Mouse (Mus musculus): ENCODE measurements around the gene Bach2.

DNA sequence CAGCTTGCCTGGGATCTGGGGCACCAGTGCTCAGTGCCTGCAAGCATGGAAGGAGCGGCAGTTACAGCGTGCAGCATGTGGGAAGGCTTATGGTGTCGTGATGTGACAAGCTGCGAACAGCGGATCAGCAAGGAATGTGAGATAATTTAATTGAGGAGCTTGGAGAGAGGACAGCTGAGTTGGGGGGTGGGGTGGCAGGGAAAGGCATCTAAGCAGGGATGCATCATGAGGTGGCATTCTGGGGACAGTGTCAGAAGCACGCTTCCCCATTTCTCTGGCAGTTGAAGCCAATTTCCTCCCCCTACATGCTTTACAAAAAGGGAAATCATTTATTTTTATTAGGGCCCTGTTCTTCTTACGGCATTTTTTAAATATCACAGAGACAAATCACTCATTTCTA, 134.5 kb downstream of the Bach2 start:
- no peak for TF ChIP-seq CTCF (IDR thresholded peaks at IDR 0.05; ENCODE audit: low read depth)
- TF ChIP-seq EP300 (IDR thresholded peaks at IDR 0.05; ENCODE audit: low read depth), result no peak

All from heart, postnatal 0 days (tissue).